Mouse (Mus musculus): ENCODE measurements around the gene Sgtb. TPM values are rescaled to one million over a fixed set of nuclear protein-coding genes. Genes with fewer than 3 reads are reported as not detected.

Sgtb gene
- polyA plus RNA-seq, 1 experiment from 2014 or later, result 2.2 TPM

GRCm38 (mm10) chr13:104154180-104154579 lies 44.6 kb downstream of the Sgtb start:
- H3K4me2 ChIP-seq, result no peak overlapping the region
- no peak overlapping the region for H3K27ac ChIP-seq
- WGBS, result 94% methylated on average over 5 of the region's 5 CpGs
- no peak for ATAC-seq (replicated peaks; ENCODE audit: insufficient number of reproducible peaks, insufficient read depth, low FRiP score, low read depth)
- H3K9ac ChIP-seq, result no peak overlapping the region
- H3K9me3 ChIP-seq (replicated peaks), result no peaks in the 10 kb centered on the region
- no peaks in the 10 kb centered on the region for H3K4me1 ChIP-seq (replicated peaks)
- no peaks in the 10 kb centered on the region for H3K27me3 ChIP-seq
- H3K36me3 ChIP-seq, result peaks cover 15% of the 10 kb centered on the region
- no peak overlapping the region for H3K4me3 ChIP-seq

- WGBS, result 84% methylated on average over 7 of the region's 7 CpGs
- H3K27ac ChIP-seq, result no peak overlapping the region
- no peak for ATAC-seq (replicated peaks; ENCODE audit: insufficient number of reproducible peaks, insufficient read depth, low FRiP score, low read depth)
- H3K4me1 ChIP-seq (replicated peaks), result no peaks in the 10 kb centered on the region
- H3K9me3 ChIP-seq (replicated peaks), result no peaks in the 10 kb centered on the region
- no peaks in the 10 kb centered on the region for H3K27me3 ChIP-seq
- peaks cover 17% of the 10 kb centered on the region for H3K36me3 ChIP-seq
- H3K4me3 ChIP-seq, result no peak overlapping the region
- H3K9ac ChIP-seq, result no peak overlapping the region
- H3K4me2 ChIP-seq, result no peak overlapping the region
These were observed 45.6 kb downstream of the Sgtb start for GRCm38 (mm10) chr13:104155106-104155505.

- peaks cover 22% of the 10 kb centered on the region for H3K36me3 ChIP-seq
- 77% methylated on average over 1 of the region's 1 CpGs for WGBS
These were observed 46.1 kb downstream of the Sgtb start for GRCm38 (mm10) chr13:104155686-104156085.

GRCm38 (mm10) chr13:104171711-104172110 lies 62.2 kb downstream of the Sgtb start:
- Histone ChIP-seq H3K4me2 (no peak overlapping the region), H3K9me3 (replicated peaks) (no peaks in the 10 kb centered on the region), H3K4me1 (replicated peaks) (peaks cover 3% of the 10 kb centered on the region; the same call in 1 of the 2 replicates), H3K36me3 (peaks cover 23% of the 10 kb centered on the region), H3K27me3 (no peaks in the 10 kb centered on the region), H3K9ac (no peak overlapping the region), H3K4me3 (no peak overlapping the region), H3K27ac (no peak overlapping the region)
- WGBS, result 90% methylated on average over 5 of the region's 5 CpGs
- no peak for ATAC-seq (replicated peaks; ENCODE audit: insufficient number of reproducible peaks, insufficient read depth, low FRiP score, low read depth)

More at GRCm38 (mm10) chr13:104155686-104156085, 46.1 kb downstream of the Sgtb start:
- no peak overlapping the region for H3K4me3 ChIP-seq
- H3K4me2 ChIP-seq, result no peak overlapping the region
- H3K9me3 ChIP-seq (replicated peaks), result no peaks in the 10 kb centered on the region
- H3K9ac ChIP-seq, result no peak overlapping the region
- H3K27ac ChIP-seq, result no peak overlapping the region
- ATAC-seq (replicated peaks; ENCODE audit: insufficient number of reproducible peaks, insufficient read depth, low FRiP score, low read depth), result no peak
- H3K4me1 ChIP-seq (replicated peaks), result no peaks in the 10 kb centered on the region
- H3K27me3 ChIP-seq, result no peaks in the 10 kb centered on the region

- no peak for ATAC-seq (replicated peaks; ENCODE audit: insufficient number of reproducible peaks, insufficient read depth, low FRiP score, low read depth)
- Histone ChIP-seq H3K4me3 (no peak overlapping the region), H3K9me3 (replicated peaks) (no peaks in the 10 kb centered on the region), H3K4me2 (no peak overlapping the region), H3K36me3 (peaks cover 19% of the 10 kb centered on the region), H3K4me1 (replicated peaks) (peaks cover 8% of the 10 kb centered on the region), H3K27me3 (no peaks in the 10 kb centered on the region), H3K27ac (no peak overlapping the region), H3K9ac (no peak overlapping the region)
These were observed 63.0 kb downstream of the Sgtb start for GRCm38 (mm10) chr13:104172498-104172897.

GRCm38 (mm10) chr13:104176874-104177273 lies 67.3 kb downstream of the Sgtb start:
- Histone ChIP-seq H3K9me3 (replicated peaks) (no peaks in the 10 kb centered on the region), H3K4me1 (replicated peaks) (peaks cover 16% of the 10 kb centered on the region), H3K4me3 (peak overlapping the region; percentile 40), H3K27me3 (no peaks in the 10 kb centered on the region), H3K9ac (no peak overlapping the region; the same call in 1 of the 2 replicates), H3K4me2 (peak overlapping the region; percentile 62), H3K27ac (no peak overlapping the region), H3K36me3 (no peaks in the 10 kb centered on the region; the same call in 1 of the 2 replicates)
- no peak for ATAC-seq (replicated peaks; ENCODE audit: insufficient number of reproducible peaks, insufficient read depth, low FRiP score, low read depth)
- whole genome bisulfite sequencing, result 61% methylated on average over 3 of the region's 3 CpGs

GRCm38 (mm10) chr13:104177796-104178649 lies 68.5 kb downstream of the Sgtb start, which contains the start of gene Trappc13:
Gene Trappc13, minus strand, starts transcription at chr13:104178469.
- under 1% methylated on average over 32 of the region's 32 CpGs for WGBS

GRCm38 (mm10) chr13:104178650-104179121 lies 69.1 kb downstream of the Sgtb start, which contains the start of gene Trim23:
Gene Trim23, plus strand, starts transcription at chr13:104178797.
- H3K4me2 ChIP-seq, result peak within 1 kb of the TSS; percentile 71
- peak within 1 kb of the TSS; percentile 84 for H3K27ac ChIP-seq
- H3K27me3 ChIP-seq, result no peaks in the 10 kb centered on the region
- peaks cover 16% of the 10 kb centered on the region for H3K4me1 ChIP-seq (replicated peaks)
- peak within 1 kb of the TSS; percentile 90 for H3K9ac ChIP-seq
- ATAC-seq (replicated peaks; ENCODE audit: insufficient number of reproducible peaks, insufficient read depth, low FRiP score, low read depth), result peak; percentile 99
- under 1% methylated on average over 38 of the region's 38 CpGs for WGBS
- no peaks in the 10 kb centered on the region; the same call in 1 of the 2 replicates for H3K36me3 ChIP-seq
- H3K9me3 ChIP-seq (replicated peaks), result no peaks in the 10 kb centered on the region
- peak within 1 kb of the TSS; percentile 97 for H3K4me3 ChIP-seq

More at GRCm38 (mm10) chr13:104177796-104178649, 68.5 kb downstream of the Sgtb start, which contains the start of gene Trappc13:
- H3K4me1 ChIP-seq (replicated peaks), result peaks cover 16% of the 10 kb centered on the region
- H3K9me3 ChIP-seq (replicated peaks), result no peaks in the 10 kb centered on the region
- peak within 1 kb of the TSS; percentile 84 for H3K27ac ChIP-seq
- H3K36me3 ChIP-seq, result no peaks in the 10 kb centered on the region; the same call in 1 of the 2 replicates
- ATAC-seq (replicated peaks; ENCODE audit: insufficient number of reproducible peaks, insufficient read depth, low FRiP score, low read depth), result peak; percentile 88
- peak within 1 kb of the TSS; percentile 97 for H3K4me3 ChIP-seq
- peak within 1 kb of the TSS; percentile 71 for H3K4me2 ChIP-seq
- H3K27me3 ChIP-seq, result no peaks in the 10 kb centered on the region
- H3K9ac ChIP-seq, result peak within 1 kb of the TSS; percentile 90

GRCm38 (mm10) chr13:104179176-104179888 lies 69.8 kb downstream of the Sgtb start:
- H3K27ac ChIP-seq, result peak overlapping the region; percentile 81
- ATAC-seq (replicated peaks; ENCODE audit: insufficient number of reproducible peaks, insufficient read depth, low FRiP score, low read depth), result no peak
- WGBS, result 10% methylated on average over 13 of the region's 13 CpGs

GRCm38 (mm10) chr13:104187357-104187756 lies 77.8 kb downstream of the Sgtb start:
- 54% methylated on average over 4 of the region's 4 CpGs for WGBS
- peaks cover 24% of the 10 kb centered on the region for H3K36me3 ChIP-seq

More at GRCm38 (mm10) chr13:104179176-104179888, 69.8 kb downstream of the Sgtb start:
- Histone ChIP-seq H3K36me3 (no peaks in the 10 kb centered on the region; the same call in 1 of the 2 replicates), H3K4me1 (replicated peaks) (peaks cover 16% of the 10 kb centered on the region), H3K9ac (peak overlapping the region; percentile 90), H3K9me3 (replicated peaks) (no peaks in the 10 kb centered on the region), H3K4me2 (peak overlapping the region; percentile 64), H3K4me3 (peak overlapping the region; percentile 97), H3K27me3 (no peaks in the 10 kb centered on the region)

More at GRCm38 (mm10) chr13:104187357-104187756, 77.8 kb downstream of the Sgtb start:
- H3K27ac ChIP-seq, result no peak overlapping the region
- H3K4me3 ChIP-seq, result no peak overlapping the region
- H3K4me2 ChIP-seq, result no peak overlapping the region
- no peaks in the 10 kb centered on the region for H3K27me3 ChIP-seq
- no peaks in the 10 kb centered on the region for H3K4me1 ChIP-seq (replicated peaks)
- no peak for ATAC-seq (replicated peaks; ENCODE audit: insufficient number of reproducible peaks, insufficient read depth, low FRiP score, low read depth)
- no peaks in the 10 kb centered on the region for H3K9me3 ChIP-seq (replicated peaks)
- H3K9ac ChIP-seq, result no peak overlapping the region
